Mouse (Mus musculus) embryonic facial prominence, embryonic 11.5 days (tissue): Measurements from ENCODE around the gene Gm13212. TPM values are rescaled to one million over a fixed set of nuclear protein-coding genes. Genes with fewer than 3 reads are reported as not detected.
"Not testable (repeated sequence)": the region's sequence is repeated elsewhere in the genome, so short reads cannot be mapped to it uniquely, and the experiment has no call there.

Source experiments
- ATAC-seq: fragments of 200-750 bp; cut with Nextera tagmentation; replicated peaks from 2 replicates; pipeline ENCODE4 v1.8.0; 2017; ENCODE audit warnings: low read depth; ENCODE audit not compliant: insufficient number of reproducible peaks, low FRiP score, low TSS enrichment
- DNase-seq: peaks from one replicate; pipeline ENCODE4 v3.0.0-alpha.2; 2015; ENCODE audit warnings: low spot score
- H3K27ac ChIP-seq: fragments of 300-500 bp; sonication (generic); replicated peaks from 2 replicates; pipeline ENCODE4 v1.5.1; 2014; ENCODE audit warnings: mild to moderate bottlenecking, low read depth, low read length, control low read depth
- H3K27me3 ChIP-seq: fragments of 300-500 bp; sonication (generic); 2 replicates; pipeline ENCODE4 v1.6.1; 2014; ENCODE audit warnings: mild to moderate bottlenecking, low read length, moderate library complexity, mixed read lengths; ENCODE audit not compliant: control insufficient read depth, insufficient read depth
- H3K36me3 ChIP-seq: fragments of 300-500 bp; sonication (generic); replicated peaks from 2 replicates; pipeline ENCODE4 v1.6.1; 2014; ENCODE audit warnings: low read depth, mild to moderate bottlenecking, low read length, moderate library complexity, mixed read lengths; ENCODE audit not compliant: control insufficient read depth, insufficient read depth
- H3K4me1 ChIP-seq: fragments of 300-500 bp; sonication (generic); 2 replicates; pipeline ENCODE4 v1.6.1; 2014; ENCODE audit warnings: low read length, mixed read lengths; ENCODE audit not compliant: control insufficient read depth, insufficient read depth
- H3K4me2 ChIP-seq: fragments of 300-500 bp; sonication (generic); 2 replicates; pipeline ENCODE4 v1.6.1; 2014; ENCODE audit warnings: low read depth, mild to moderate bottlenecking, control low read depth, low read length, moderate library complexity
- H3K4me3 ChIP-seq: fragments of 300-500 bp; sonication (generic); 2 replicates; pipeline ENCODE4 v1.5.1; 2014; ENCODE audit warnings: low read depth, low read length, control low read depth
- H3K9ac ChIP-seq: fragments of 300-500 bp; sonication (generic); replicated peaks from 2 replicates; pipeline ENCODE4 v1.6.1; 2014; ENCODE audit warnings: mild to moderate bottlenecking, control low read depth, low read length
- H3K9me3 ChIP-seq: fragments of 300-500 bp; sonication (generic); replicated peaks from 2 replicates; pipeline ENCODE4 v1.6.1; 2016; ENCODE audit warnings: mild to moderate bottlenecking, low read length, inconsistent platforms, mixed read lengths; ENCODE audit not compliant: control insufficient read depth
- WGBS: fragments of 180-500 bp; shearing (Covaris S2); extraction: QIAGEN DNeasy Blood & Tissue Kit; methylation state at CpG from one replicate; pipeline ENCODE4 v1.1.7; 2014; 5-methylcytosine and 5-hydroxymethylcytosine counted together
- polyA plus RNA-seq: library from polyadenylated mRNA; unstranded; fragments of >200 nt; fragmentation: Nextera tagmentation; extraction: Ambion mirVana; gene quantifications from 2 replicates; pipeline ENCODE4 v1.2.1, GENCODE M21; 2014

Gm13212 gene
- polyA plus RNA-seq, 1 experiment from 2014 or later, result 2.3 TPM

- not testable (repeated sequence) for H3K9me3 ChIP-seq, H3K36me3 ChIP-seq, H3K4me3 ChIP-seq, DNase-seq, H3K27me3 ChIP-seq, H3K9ac ChIP-seq, H3K4me2 ChIP-seq, ATAC-seq, H3K4me1 ChIP-seq, H3K27ac ChIP-seq
- 92% methylated on average over 5 of the region's 10 CpGs for WGBS
Observed at GRCm38 (mm10) chr4:145570461-145570860, 14.5 kb upstream of the Gm13212 start.

- not testable (repeated sequence) for H3K27me3 ChIP-seq, DNase-seq
Observed at GRCm38 (mm10) chr4:145576623-145577022, 8.3 kb upstream of the Gm13212 start.

GRCm38 (mm10) chr4:145580333-145580732, 4.6 kb upstream of the Gm13212 start:
- not testable (repeated sequence) for H3K4me1 ChIP-seq, H3K4me3 ChIP-seq, H3K9ac ChIP-seq, ATAC-seq, H3K9me3 ChIP-seq, H3K4me2 ChIP-seq, H3K27me3 ChIP-seq, DNase-seq, H3K27ac ChIP-seq, H3K36me3 ChIP-seq
- WGBS, result 93% methylated on average over 1 of the region's 1 CpGs

More at GRCm38 (mm10) chr4:145576623-145577022, 8.3 kb upstream of the Gm13212 start:
- not testable (repeated sequence) for H3K4me2 ChIP-seq, H3K27ac ChIP-seq, ATAC-seq, H3K9me3 ChIP-seq, H3K4me3 ChIP-seq, H3K9ac ChIP-seq, H3K36me3 ChIP-seq, H3K4me1 ChIP-seq
- 86% methylated on average over 7 of the region's 8 CpGs for WGBS

- not testable (repeated sequence) for ATAC-seq, H3K4me1 ChIP-seq, H3K9ac ChIP-seq, H3K9me3 ChIP-seq, H3K36me3 ChIP-seq, H3K4me2 ChIP-seq, H3K27ac ChIP-seq, H3K4me3 ChIP-seq, H3K27me3 ChIP-seq, DNase-seq
- WGBS, result 93% methylated on average over 2 of the region's 2 CpGs
Observed at GRCm38 (mm10) chr4:145586046-145586445, 1.1 kb downstream of the Gm13212 start.

- not testable (repeated sequence) for H3K9ac ChIP-seq, H3K9me3 ChIP-seq, H3K4me1 ChIP-seq, H3K27me3 ChIP-seq, H3K4me3 ChIP-seq, ATAC-seq, H3K4me2 ChIP-seq, H3K27ac ChIP-seq, H3K36me3 ChIP-seq, DNase-seq
- WGBS, result 50% methylated on average over 1 of the region's 1 CpGs
Observed at GRCm38 (mm10) chr4:145594183-145594582, 9.2 kb downstream of the Gm13212 start.

- not testable (repeated sequence) for H3K4me2 ChIP-seq, H3K27me3 ChIP-seq, H3K9ac ChIP-seq, H3K36me3 ChIP-seq, DNase-seq, ATAC-seq, H3K4me1 ChIP-seq, H3K9me3 ChIP-seq, H3K27ac ChIP-seq, H3K4me3 ChIP-seq
- 89% methylated on average over 3 of the region's 4 CpGs for WGBS
Observed at GRCm38 (mm10) chr4:145594798-145595197, 9.8 kb downstream of the Gm13212 start.

GRCm38 (mm10) chr4:145640416-145641185, 55.6 kb downstream of the Gm13212 start:
- H3K27ac ChIP-seq, H3K4me1 ChIP-seq, H3K9ac ChIP-seq, H3K27me3 ChIP-seq, H3K36me3 ChIP-seq, H3K4me2 ChIP-seq, DNase-seq, ATAC-seq, H3K4me3 ChIP-seq, H3K9me3 ChIP-seq: not testable (repeated sequence)
- WGBS, result 23% methylated on average over 66 of the region's 83 CpGs

GRCm38 (mm10) chr4:145670385-145670784, 85.4 kb downstream of the Gm13212 start, which contains the start of gene Zfp980:
Gene Zfp980 (plus strand): TSS chr4:145670685.
- H3K36me3 ChIP-seq, H3K9me3 ChIP-seq, ATAC-seq, H3K27ac ChIP-seq, H3K9ac ChIP-seq, H3K4me1 ChIP-seq, DNase-seq, H3K27me3 ChIP-seq, H3K4me2 ChIP-seq, H3K4me3 ChIP-seq: not testable (repeated sequence)
- WGBS, result 82% methylated on average over 3 of the region's 3 CpGs
